Mouse (Mus musculus): ENCODE data around the gene Diaph3.
"Not testable (repeated sequence)": the region's sequence is repeated elsewhere in the genome, so short reads cannot be mapped to it uniquely, and the experiment has no call there.

Gene Diaph3

DNA sequence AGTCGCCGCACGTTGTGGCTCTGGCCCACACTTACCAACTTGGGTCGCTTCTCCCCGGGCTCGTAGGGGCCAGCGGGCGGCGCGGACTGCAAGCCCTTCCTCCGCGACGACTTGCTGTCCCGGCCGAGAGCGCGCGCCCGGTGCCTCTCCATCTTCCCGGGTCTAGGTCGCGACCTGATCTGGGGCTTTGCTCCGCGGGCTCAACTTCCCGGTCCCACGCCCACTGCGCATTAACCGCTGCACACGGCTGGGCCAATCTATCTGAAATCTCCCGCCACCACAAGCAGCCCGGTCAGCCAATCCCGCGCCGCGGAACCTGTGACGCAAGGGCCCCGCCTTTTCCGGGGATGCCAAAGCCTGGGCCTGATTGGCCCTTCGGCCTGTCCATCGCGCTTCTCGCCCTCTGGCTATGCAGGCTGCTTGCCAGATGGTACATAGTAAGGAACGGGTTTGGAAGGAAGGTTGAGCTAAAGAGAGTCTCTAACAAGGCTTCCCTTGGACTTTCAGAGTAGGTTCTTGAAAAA is at the start of gene Diaph3:
TSS of gene Diaph3 (minus strand) at position 273 of the 524 bp plus-strand sequence.
- DNase-seq (ENCODE audit: low read depth, low spot score), result peak; percentile 99

DNA sequence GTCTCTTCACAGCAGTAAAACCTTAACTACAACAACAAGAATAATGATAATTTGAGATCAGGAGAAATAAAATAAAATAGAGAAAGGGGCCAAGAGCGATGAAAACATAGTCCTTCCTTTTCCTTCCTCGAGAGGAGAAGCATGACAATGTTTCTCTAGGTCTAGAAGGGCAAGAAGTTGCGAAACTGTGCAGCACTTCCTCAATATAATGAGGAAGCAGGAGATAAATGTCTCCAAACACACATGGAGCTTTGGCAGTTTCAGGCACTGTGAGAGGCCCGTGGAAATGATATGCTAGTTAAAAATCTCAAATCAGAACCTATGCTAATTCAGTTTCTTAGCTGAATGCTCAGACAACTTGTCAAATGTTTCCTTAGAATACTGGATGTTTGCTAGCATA is 49.6 kb upstream of the Diaph3 start:
- DNase-seq (ENCODE audit: low read depth, low spot score), result no peak

DNA sequence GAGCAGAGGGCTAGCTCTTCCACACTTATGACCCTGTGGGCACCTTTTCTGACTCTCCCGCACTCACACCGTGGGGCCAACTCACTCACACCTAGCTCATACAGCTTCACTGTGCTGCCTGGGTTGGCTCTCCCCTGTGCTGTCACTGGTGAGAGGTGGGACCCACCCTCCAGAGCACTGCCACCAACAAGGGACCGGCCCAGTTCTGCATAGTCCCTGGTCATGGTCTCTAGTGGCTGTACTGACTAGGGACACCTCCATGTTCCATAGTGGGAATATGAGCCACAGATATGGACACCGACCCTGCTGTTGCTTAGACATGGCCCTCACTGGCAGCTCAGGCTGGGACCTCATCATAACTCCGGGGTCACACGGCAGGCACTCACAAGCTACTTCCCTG is 30.5 kb upstream of the Diaph3 start:
- DNase-seq (ENCODE audit: low read depth, low spot score), result no peak

DNA sequence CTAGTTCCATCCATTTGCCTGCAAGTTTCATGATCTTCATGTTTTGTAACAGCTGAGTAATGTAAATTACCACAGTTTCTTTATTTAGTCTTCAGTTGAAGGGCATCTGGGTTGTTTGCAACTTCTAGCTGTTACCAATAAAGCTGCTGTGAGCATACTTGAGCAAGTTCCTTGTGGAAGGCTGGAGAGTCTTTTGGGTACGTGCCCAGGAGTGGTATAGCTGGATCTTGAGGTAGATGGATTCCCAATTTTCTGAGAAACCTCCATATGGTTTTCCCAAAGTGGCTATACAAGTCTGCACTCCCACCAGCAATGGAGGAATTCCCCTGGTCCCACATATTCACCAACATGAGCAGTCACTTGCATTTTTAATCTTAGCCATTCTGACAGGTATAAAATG is 28.1 kb upstream of the Diaph3 start:
- no peak for DNase-seq (ENCODE audit: low read depth, low spot score)

DNA sequence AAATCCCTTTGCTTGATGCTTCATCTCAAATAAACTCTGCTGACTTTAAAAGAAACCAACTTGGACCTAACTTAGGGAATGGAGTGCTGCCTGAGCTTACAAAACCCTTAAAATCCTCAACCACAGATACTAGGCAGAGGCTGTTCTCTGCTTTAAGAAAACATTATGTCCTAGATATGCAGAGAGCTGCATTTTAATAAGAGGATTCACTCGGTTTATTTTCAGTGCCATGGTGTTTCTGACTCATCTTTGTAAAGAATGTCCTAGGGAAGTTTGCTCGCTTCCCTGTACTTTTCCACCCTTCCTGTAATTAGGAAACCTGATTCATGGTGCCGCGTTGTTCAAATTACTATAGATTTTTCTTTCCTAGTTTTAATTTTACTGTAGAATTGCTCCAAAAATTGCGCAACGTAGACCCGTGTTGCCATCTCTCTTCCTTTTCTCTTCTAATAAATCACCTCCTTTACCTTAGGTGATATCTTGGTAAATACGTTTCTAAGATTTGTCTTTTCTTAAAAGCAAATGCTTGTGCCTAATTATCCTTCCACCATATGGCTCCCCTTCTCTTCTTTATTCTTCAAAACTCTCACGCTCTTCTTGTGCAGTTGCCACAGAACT is 14.7 kb upstream of the Diaph3 start:
- DNase-seq (ENCODE audit: low read depth, low spot score), result no peak

DNA sequence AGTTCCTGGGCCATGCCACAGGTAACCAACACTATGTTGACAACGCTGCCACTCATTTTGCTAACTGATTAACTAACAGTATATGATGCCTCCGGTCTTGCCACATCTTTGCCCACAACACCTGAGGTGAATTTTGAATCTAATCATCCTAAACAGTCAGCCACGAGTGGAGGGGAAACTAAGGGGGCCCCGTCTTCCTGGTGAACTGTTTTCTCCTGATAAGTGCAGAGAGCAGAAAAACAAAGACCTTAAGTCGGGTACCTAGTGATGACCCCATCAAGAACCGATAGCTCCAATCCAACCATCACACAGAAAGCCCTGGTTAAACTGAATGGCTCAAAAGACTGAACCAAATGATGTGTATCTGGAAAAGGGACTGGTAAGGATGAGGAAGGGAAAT is 8.6 kb upstream of the Diaph3 start:
- DNase-seq (ENCODE audit: low read depth, low spot score), result no peak

DNA sequence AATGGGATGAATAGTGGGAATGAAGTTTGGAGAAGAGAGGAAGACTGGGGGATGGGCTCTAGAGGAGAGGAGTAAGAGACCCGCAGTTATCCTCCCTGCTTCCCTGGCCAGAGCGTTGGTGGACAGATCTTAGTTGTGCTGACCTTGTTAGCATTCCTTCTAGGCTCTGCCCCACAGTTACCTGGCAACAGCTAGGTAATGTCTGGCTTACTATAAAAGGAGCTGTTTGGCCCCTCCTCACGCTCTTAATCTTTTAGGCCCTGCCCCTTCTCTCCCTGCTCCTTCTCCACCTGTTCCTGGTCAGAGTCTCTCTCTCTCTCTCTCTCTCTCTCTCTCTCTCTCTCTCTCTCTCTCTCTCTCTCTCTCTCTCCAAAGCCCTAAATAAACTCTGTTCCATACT is 5.7 kb upstream of the Diaph3 start:
- no peak for DNase-seq (ENCODE audit: low read depth, low spot score)

DNA sequence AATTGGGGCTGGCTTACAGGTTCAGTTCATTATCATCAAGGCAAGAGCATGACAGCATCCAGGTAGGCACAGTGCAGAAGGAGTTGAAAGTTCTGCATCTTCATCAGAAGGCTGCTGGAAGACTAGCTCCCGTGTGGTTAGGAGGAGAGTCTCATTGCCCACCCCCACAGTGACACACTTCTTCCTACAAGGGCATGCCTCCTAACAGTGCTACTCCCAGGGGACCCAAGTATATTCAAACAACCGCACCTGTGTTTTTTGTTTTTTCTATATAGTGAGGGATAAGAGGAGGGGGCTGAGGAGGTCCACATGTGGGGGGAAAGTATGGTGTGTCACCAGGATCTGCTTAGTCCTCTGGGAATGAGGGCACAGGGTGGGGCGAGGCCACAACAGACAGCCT is 4.3 kb upstream of the Diaph3 start:
- no peak for DNase-seq (ENCODE audit: low read depth, low spot score)

DNA sequence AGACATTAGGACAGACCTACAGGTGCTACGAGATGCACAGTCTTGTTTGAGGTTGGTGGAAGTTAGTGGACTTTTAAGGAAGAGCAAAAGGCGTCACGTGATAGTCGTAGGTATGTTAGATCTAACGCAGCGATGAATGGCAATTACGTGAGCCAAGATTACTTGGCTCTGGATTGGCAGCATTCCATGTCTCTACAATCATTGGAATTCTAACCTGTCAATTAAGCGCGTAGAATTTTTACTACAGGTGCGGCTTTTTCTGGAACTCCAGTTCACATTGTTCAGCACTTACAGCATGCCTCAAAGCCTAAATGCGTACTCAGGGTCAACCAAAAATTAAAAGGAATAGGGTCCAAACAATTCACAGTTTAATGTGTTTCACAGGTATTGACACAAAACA is 742 bp upstream of the Diaph3 start:
- no peak for DNase-seq (ENCODE audit: low read depth, low spot score)

DNA sequence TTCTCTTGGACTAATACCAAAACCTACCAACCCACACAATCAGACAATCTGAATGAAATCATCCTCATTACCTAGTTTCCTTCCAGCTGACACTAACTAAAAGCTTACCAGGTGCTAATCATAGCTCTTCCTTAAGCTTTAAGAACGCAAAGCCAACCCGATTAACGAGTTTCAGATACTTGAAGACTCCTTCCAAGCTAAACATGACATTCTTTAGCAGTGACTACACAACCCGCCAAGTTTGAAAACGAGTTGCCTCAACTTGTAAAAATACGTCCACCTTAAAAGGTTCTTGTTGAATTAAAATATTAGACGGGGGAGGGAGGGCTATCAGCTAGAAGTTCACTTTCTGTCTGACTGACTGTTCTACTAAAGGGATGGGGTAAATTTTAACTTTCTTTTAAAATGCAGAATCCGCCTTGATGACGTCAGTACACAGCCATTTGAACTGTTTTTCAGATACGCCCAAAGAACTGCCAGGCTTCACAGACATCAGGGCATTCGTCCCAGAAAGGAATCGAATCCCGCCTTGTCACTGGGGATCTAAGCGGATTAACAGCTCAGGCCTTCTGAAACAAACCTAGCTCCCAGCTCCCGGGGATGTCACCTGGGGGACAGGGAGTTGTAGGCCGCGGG is 590 bp downstream of the Diaph3 start:
- peak; percentile 93 for DNase-seq (ENCODE audit: low read depth, low spot score)

DNA sequence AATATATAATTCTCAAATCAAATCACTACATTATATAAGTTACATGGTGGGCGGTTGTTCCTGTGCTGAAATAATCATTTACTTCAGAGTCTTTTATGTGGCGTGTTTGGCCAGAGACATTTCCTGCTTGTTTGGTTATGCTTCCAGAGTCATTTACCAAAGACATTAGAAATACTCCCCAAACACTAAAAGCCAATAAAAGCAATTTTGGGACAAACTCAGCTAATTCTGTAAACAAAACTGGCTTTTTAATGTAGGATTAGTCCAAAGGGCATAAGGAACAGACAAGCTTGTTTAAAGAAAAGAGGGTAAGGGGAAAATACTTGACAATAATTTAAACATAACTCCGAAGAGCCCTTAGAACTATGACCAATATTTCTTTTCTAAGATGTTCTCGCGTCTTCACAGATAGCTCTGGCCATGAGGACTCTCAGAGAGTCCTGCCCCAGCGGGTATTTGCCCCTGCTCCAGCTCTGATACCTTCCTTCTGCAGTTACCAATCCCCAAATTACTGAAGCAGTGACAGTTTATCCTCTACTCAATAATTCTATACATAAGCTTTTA is 14.9 kb downstream of the Diaph3 start:
- DNase-seq (ENCODE audit: low read depth, low spot score), result no peak

DNA sequence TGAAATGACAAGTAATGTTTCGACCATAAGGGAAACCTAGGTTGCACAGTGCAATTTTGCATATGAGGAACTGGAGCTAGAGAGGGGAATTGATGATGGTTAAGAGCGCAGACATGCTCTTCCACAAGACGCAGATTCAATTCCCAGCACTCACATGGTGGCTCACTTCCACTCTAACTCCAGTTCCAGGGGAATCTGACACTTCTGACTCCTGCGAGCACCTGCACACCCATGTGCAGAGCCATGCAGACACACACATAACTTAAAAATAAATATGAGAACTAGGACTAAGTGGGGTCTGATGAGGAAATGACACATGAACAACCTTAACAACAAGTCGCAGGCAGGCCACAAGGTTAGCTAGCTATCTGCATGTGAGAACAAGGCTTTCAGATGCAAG is 15.5 kb downstream of the Diaph3 start:
- DNase-seq (ENCODE audit: low read depth, low spot score), result peak; percentile 76

DNA sequence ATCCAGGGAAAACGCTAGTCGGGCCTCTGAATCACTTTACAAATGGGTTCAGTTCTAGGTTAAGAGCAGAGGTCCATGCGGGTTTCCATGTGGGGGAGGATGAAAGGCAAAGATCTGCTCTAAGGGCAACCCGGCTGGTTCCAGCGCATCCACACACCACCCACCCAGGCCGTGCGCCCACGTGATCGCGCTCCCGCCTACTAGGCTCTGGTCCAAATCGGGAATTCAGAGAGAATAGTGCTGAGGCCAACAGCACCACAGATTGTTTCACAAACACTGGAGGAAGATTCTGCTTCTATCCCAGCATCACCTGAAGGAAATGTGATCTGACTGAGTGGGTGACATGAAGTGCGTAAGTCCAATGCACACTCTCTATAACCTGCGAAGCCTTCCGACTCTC is 17.9 kb downstream of the Diaph3 start:
- DNase-seq (ENCODE audit: low read depth, low spot score), result no peak

DNA sequence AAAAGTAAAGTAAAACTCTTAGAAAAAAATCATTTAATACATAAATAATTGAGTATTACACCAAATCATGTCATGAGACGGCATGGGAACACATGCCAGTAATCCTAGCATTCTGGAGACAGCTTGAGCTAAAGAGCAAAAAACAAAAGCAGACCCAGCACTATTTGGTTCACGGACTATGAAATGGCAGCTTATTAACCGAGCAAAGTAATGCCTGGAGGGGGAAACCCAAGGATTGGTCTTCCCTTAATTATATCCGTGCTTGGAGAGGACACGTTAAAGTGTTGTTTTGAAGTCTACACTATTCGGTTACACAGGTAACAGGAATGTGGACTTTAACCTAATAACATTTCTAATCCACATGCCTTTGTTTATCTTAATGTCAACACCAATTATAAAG is 19.2 kb downstream of the Diaph3 start:
- no peak for DNase-seq (ENCODE audit: low read depth, low spot score)

DNA sequence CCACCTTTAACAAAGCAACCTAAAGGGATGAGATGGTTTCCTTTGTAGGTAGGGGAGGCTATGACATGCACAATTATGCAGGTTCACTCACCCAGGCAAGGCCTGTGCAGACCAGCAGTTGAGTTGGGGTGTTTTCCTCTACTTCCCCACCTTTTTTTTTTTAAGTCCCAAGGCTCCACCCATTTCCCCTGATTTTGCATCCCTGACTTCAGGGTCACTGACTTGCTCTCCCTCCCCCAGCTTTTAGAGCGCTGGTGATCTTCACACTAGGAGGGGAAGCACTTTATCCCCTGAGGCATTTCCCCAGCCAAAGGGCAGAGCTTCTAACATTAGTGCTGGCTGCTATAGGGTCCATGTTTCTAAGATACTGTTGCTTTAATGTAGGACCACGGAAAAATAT is 30.4 kb downstream of the Diaph3 start:
- no peak for DNase-seq (ENCODE audit: low read depth, low spot score)

DNA sequence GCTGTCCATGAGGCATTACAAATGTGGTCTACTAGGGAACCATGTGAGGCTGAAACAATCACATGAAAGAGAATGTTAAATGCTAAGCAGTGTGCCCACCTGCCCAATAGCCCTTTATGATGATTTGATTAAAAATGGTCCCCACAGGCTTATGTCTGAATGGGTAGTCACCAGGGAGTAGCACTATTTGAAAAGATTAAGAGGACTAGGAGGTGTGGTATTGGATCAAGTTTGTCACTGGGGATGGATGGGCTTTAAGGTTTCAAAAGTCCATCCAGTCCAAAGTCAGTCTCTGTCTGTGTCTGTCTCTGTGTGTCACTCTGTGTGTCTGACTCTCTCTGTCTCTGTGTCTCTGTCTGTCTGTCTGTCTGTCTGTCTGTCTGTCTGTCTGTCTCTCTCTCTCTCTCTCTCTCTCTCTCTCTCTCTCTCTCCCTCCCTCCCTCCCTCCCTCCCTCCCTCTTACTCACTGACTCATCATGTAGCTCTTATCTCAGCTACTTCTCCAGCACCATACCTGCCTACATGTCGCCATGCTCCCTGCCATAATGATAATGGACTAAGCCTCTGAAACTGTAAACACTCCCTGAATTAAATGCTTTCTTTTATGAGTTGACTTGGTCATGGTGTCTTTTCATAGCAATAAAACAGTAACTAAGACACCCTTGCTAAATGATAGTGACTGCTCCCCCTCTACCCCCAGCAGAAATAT is 41.5 kb downstream of the Diaph3 start:
- no peak for DNase-seq (ENCODE audit: low read depth, low spot score)

DNA sequence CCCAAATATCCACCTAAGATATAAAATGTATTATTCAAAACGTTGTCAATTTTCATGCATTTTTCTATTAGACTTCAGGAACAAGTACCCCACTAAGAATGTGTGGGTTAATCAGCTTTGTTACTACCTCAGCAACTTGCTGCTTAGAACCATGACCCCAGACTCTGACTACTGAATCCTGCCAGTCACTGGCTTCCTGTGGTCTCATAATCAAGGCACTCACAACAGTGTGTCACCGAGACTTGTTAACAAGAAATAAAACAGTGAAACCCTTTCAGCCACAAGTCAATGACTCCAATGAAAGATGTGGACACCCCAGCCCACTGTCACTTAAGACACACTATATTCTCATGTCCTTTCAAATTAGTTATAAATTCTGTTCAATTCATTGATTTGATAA is 42.9 kb downstream of the Diaph3 start:
- no peak for DNase-seq (ENCODE audit: low read depth, low spot score)

DNA sequence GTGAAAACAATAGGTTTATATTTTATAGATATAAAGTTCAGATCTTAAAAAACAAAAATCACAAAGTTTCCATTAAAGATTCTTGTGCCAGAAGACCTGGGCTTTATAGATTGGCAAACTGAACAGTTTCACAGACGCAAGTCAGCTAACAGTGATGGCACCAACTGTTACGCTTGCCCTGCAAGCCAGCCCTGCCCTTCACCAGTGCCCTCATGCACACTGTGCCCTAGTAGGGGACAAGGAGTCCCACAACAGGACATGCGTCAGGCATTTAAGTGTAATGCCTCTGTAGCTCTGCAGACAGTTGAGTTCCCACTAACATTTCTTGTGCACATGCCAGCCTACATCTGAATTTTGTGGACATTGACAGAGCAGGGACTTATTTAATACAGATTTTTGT is 49.5 kb downstream of the Diaph3 start:
- DNase-seq (ENCODE audit: low read depth, low spot score), result no peak

DNA sequence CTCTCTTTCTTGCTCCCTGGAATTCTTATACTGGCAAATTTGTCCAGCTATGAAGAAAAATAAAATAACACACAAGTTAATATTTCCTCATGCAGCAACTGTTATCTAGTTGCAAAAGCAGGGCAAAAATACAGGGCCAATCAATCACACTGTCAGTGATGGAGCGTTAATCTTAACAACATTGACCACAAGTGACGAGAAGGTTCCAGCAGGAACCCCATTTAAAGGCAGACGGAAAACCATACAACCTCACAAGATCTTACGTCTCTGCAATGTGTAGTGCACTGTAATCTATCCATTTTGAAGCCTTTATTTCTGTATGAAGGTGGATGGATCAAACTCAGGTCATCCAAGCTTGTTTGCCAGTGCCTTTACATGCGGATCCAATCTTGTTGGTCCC is 49.9 kb downstream of the Diaph3 start:
- DNase-seq (ENCODE audit: low read depth, low spot score), result no peak

DNA sequence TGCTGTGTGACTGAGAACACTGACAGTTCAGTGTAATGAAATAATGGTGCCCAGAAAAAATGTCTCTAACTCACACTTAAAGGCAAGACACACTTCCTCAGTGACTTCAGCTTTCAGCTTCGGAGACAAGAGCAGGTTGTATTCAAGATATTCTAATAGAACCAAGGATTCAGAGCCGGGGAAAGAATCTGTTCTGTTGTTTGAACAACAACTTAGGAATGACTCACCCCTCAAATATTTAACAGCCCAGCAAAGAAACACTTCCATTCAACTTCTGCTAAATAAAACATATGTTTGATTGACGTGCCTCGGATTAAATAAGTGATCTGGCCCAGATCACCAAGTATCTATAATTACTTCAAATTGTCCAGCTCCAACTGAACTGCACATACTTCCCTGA is 52.1 kb downstream of the Diaph3 start:
- DNase-seq (ENCODE audit: low read depth, low spot score), result no peak

DNA sequence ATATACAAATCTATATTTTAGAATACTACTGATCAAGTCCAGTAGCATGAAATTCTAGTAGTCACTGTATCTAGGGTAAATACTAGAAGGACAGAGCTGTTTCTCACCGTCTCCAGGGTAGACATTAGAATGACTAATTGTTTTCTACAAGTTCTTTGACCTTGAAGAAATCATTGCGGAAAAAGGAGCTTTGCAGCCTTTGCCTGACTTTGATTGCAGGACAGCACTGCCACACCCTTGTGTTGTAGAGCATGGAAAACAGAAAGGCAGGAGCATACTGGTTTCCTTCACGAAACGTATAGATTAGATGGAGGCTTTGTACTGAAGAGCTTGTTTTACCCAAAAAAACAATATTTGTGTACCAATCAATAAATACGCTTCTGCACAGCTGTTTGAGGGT is 52.6 kb downstream of the Diaph3 start:
- DNase-seq (ENCODE audit: low read depth, low spot score), result no peak

DNA sequence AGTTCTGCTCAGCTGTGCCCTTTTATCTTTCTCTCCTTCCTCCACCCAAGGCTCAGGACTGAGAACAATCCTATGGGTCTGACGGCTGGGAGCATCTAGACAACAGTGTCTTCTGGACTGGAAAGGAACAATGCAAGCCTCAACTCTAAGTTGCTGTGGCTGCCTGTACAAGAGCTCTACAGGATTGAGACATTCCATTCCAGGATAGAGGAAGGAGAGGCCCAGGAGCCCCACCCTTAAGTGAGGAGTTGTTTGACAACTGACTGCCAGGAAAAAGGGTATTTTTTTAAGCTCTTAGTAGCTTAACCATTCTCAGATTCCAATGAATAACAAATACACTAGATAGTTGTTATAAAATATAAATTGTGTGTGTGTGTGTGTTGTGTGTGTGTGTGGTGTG is 53.0 kb downstream of the Diaph3 start:
- DNase-seq (ENCODE audit: low read depth, low spot score), result no peak

DNA sequence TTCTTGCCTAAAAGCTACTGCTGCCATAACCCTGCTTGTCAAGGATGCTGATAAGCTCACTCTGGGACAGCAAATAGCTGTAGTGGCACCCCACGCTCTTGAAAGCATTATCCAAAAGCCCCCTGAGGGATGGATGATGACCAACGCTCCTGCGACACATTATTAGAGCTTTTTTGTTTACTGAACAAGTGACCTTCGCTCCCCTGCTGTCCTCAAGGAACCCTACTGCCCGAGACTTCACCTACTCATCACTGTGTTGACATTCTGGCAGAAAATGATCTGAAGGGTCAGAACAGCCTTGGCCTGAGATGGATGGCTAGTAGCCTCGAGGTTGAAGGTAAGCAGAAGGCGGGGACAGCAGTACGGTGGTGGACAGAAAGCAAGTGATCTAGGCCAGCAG is 56.1 kb downstream of the Diaph3 start:
- not testable (repeated sequence) for DNase-seq (ENCODE audit: low read depth, low spot score)

All from A20 (cell line).